Mouse (Mus musculus): Measurements from ENCODE around the gene Obp2b.
"Not testable (repeated sequence)": the region's sequence is repeated elsewhere in the genome, so short reads cannot be mapped to it uniquely, and the experiment has no call there.

Gene Obp2b

DNA sequence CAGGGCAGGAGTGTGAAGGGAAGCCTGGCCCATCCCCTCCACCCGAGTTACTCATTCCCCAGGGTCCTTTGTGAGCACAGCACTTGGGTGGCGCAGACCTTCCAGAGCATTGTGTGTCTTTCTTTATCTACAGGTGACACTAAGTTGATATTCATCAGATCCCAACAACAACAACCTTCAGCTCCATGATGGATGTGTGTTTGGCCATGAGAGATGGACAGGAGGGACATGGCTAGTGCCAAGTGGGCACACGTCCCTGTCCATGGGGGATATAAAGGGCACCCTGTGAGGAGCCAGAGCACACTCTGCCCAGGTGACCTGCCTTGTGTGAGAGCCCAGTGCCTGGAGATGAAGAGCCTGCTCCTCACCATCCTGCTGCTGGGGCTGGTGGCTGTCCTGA, at the start of gene Obp2b:
TSS of gene Obp2b (plus strand) at position 301 of the 400 bp plus-strand sequence.
- not testable (repeated sequence) for DNase-seq (ENCODE audit: low spot score)

DNA sequence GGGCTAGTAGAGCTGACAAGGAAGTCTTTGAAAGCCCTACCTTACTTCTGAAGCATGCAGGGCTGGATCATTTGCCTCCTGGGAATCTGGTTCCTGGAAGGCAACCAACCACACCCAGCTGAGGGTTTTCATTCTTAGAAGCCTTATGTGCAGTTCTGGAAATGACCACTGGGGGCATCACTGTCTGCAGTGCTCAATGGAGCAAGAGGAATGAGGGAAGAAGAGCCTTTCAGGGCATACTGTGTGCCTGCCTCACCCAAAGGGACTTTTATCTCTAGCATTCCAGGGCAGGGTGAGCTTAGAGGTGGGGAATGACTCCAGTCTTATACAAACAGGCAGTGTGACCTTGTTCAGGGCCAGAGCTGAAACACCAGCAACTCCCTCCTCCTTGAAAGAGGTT, 42.2 kb upstream of the Obp2b start:
- DNase-seq (ENCODE audit: low spot score), result peak; percentile 79

DNA sequence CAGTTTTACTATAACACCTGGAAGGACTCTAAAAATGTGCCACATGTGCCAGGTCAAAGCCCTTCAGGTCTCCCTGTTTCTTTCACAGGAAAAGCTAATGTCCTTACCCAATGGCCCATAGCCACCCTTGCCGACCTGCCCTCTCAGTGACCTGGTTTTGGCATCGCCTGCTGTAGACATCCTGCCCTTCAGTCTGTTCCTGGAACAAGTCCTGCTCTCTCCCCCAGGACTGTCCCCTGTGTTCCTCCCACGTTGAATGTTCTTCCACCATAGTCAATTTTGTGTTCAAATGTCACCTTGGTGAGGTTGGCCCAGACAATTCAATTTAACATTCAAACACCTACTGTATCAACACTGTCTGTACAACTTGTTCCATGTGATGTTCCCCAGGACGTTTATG, 39.9 kb upstream of the Obp2b start:
- no peak for DNase-seq (ENCODE audit: low spot score)

DNA sequence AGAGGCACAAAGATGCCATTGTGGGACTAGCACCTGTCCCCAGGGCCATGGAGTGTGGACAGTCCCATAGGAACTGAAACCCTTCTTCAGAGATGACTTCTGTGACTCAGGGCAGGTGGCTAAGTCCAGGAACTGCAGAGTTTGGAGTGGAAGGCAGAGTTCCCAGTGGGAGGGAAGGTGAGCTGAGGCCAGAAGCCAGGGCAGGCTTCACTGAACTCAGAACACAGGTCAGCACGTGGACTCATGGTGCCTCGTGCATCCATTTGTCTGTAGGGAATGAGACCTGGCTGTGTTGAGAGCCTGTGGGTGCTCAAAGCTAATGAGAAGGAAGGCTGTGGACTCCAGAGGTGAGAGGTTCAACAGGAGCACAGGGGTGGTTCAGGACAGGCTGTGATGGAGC, 38.1 kb upstream of the Obp2b start:
- DNase-seq (ENCODE audit: low spot score), result no peak

DNA sequence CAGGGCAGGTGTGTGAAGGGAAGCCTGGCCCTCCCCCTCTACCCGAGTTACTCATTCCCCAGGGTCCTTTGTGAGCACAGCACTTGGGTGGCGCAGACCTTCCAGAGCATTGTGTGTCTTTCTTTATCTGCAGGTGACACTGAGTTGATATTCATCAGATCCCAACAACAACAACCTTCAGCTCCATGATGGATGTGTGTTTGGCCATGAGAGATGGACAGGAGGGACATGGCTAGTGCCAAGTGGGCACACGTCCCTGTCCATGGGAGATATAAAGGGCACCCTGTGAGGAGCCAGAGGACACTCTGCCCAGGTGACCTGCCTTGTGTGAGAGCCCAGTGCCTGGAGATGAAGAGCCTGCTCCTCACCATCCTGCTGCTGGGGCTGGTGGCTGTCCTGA, 37.1 kb upstream of the Obp2b start, which contains the start of gene Obp2a:
TSS of gene Obp2a (plus strand) at position 301 of the 400 bp plus-strand sequence.
- not testable (repeated sequence) for DNase-seq (ENCODE audit: low spot score)

DNA sequence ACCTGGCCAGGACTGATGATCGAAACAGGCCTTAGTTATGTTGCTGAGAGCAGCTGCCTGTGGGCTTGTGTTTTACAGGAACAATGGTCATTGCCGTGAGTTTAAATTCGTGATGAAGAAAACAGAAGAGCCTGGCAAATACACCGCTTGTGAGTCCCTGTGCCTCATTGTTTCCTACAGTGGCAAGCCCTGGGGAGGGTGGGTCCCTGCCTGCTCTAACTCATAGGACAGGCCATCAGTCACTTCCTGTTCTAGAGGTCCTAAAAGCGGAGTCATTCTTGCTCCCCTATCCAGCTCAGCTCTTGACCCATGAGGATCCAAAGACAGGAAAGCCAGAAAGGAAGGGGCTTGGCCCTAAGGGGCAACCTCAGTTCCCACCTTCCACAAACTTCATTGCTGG, 35.8 kb upstream of the Obp2b start:
- DNase-seq (ENCODE audit: low spot score), result no peak

DNA sequence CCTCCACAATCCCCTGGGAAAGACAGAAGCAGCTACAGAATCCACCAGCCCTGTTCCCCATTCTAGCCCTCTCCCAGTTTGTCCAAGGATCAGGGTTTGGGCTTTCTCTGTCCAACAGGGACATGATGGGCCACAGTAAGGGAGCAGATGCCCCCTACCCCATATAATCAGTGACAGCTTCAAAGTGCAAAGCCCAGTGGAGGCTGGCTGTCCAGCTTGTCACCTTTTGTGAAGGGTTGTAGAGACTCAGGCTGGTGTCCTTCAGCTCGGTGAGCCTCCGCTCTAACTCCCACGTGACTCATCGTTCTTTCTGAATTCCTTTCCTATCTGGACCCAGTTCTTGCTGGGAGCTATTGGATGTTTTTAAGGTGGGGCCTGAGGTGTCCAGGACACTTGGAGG, 33.1 kb upstream of the Obp2b start:
- no peak for DNase-seq (ENCODE audit: low spot score)

DNA sequence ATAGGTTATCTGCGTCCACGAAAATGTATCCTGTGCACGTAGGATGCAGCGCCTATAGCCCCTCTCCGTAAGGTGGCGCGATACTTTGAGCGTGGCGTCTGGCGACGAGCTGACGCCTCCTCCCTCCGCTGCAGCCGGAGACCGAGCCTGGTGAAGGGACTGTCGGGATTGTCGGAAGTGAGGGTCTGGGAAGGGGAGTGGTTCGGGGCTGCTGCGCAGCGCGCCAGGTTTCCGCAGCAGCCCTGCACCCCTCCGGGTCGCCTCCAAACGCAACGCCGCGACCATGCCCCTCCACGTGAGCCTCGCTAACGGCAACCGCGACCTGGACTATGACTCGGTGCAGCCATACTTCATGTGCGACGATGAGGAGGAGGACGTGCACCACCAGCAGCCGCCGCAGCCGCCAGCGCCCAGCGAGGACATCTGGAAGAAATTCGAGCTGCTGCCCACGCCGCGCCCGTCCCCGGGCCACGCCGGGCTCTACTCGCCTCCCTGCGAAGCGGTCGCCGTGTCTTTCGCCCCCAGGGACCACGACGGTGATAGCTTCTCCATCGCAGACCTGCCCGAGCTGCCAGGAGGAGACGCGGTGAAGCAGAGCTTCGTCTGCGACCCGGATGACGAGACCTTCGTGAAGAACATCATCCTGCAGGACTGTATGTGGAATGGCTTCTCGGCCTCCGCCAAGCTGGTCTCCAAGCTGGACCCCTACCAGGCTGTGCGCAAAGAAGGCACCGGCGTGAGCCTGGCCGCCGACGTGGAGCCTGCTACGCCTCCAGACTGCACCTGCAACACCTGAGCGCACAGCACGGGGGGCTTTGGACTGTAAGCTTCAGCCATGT, 29.9 kb upstream of the Obp2b start, which contains the start of gene Bmyc:
TSS of gene Bmyc (plus strand) at position 97 of the 839 bp plus-strand sequence.
- DNase-seq (ENCODE audit: low spot score), result peak; percentile 83

DNA sequence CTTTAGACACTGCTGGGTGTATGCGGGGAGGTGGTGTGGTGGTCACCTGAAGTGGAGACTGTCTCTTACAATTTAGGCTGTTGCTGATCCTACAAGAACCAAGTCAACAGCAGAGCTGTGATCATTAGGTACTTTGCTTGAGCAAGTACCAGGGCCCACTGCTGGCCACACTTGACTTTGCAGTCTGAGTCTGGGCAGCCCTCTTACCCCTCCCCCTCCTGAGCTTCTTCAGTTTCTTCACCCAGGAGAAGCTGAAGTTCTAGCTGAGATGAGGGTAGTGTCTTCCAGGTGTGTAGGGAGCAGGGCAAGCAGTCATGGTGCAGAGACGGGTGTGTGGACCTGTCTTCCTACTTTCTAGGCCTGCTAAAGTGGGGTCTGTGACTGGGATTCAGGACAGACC, 28.7 kb upstream of the Obp2b start:
- peak; percentile 26 for DNase-seq (ENCODE audit: low spot score)

DNA sequence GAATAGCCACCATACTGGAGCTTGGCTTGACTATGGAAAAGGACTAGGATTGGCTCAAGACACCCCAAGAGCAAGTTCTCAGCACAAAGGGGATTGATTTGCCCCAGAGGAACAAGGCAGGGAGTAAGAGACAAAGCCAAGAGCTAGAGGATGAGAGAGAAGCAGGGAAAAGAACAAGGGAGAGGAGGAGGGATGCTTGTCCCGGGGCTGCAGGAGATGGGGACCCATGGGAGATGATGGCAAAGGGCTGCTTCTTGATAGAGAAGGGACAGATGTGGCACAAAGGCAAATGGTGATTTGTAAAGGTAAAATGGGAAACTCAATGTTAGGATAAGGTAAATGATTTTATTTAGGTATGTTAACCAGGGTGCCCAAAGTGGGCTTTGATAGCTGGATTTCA, 27.8 kb upstream of the Obp2b start:
- DNase-seq (ENCODE audit: low spot score), result not testable (repeated sequence)

DNA sequence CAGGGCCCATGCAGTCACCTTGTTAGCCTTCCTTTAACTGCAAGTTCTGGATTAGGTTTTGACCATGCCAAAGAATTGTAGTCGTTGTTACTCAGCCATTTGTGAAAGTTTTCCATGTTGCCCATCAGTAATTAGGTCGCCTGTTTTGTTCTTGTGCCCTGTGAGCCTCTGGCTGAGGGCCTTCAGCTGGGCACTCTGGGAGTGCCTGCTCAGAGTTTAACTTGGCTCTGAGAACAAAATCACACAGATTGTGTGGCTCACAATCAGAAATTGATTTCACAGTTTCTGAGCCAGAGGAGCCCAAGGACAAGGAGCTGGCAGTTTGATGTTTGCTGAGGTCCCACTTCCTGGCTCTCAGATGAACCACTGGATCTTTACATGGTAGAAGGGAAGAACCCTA, 27.0 kb upstream of the Obp2b start:
- DNase-seq (ENCODE audit: low spot score), result not testable (repeated sequence)

DNA sequence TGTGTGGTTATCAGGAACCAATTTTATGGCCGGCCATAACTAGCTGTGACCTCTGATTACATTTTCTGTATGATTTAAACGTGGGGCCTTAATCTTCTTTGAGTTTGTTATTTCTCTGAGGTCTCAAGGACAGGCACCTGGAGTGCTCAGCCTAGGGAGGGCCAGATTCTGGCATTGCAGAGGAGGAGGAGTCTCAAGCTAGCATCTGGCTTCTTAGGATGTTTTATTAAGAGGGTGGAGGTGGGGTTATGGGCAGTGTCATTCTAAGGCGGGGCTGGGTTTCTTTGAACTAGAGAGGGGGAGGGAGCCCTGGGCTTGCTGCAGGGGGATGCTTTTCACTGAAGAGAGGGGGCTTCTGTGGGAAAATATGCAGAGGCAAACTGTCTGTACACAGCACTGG, 25.2 kb upstream of the Obp2b start:
- DNase-seq (ENCODE audit: low spot score), result not testable (repeated sequence)

DNA sequence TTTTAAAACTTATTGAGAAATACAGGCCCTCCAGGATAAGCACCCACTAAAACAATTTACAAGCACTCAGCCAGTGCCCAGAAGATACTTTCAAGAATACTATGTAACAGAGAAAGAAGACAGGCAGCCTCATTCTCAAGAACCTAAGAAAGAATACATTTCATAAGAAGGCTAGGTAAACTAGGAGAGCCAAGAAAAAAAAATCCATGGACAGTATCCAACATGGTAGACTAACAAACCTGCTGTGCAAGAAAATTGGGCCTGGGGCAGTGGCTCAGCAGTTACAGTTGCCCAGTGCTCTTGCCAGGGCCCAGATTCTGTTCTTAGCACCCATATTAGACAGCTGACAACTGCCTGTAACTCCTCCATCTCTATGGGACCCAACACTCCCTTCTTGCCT, 19.6 kb upstream of the Obp2b start:
- DNase-seq (ENCODE audit: low spot score), result no peak

DNA sequence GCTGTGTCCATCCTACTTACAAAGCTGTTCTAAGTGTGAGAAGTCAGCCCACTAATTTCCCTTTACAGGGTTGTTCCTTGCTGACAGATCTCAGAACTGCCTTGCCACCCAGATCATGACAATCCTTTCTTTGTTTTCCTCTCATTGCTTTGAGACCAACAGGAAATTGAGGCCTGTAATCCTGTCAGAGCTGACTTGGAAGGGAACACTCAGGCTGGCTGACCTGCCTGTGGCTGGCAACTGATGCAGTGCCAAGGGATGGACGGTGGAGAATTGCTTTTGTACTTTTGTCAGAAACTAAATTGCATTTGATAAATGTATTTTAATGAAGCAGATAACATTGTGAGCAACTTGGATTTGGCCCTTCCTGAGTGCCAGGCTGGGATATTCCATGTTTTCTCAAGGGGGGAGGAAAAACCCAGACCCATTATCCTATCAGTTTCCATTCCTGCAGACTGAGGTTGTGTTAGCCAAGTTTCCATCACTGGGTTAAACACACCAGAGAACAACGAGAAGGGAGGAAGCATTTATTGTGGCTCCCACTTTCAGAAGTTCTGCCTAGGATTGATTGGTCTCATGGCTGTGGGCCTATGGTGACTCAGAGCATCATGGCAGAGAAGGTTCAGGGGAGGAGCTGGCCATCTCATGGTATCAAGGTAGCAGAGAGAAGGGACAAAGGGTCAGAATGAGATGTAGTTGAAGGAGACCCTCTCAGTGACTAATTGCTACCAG, 3.4 kb upstream of the Obp2b start:
- no peak for DNase-seq (ENCODE audit: low spot score)

DNA sequence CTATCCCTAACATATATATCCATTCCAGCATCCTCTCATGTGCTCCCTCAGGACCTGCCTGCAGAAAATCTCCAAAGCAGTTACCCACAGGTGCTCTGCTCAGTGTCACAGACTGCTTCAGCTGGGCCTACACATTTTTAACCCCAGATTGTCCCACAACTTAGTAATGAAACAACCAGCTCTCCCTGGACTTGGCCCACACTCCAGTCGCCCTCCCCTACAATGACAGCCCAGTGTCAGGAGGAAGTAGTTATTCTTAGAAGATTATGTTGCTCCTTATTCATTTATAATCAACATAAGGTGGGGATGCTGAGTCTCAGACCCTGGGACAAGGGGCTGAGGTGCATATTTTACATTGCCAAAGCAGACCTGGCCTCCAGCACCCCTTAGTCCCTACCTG, 4.9 kb downstream of the Obp2b start:
- DNase-seq (ENCODE audit: low spot score), result no peak

DNA sequence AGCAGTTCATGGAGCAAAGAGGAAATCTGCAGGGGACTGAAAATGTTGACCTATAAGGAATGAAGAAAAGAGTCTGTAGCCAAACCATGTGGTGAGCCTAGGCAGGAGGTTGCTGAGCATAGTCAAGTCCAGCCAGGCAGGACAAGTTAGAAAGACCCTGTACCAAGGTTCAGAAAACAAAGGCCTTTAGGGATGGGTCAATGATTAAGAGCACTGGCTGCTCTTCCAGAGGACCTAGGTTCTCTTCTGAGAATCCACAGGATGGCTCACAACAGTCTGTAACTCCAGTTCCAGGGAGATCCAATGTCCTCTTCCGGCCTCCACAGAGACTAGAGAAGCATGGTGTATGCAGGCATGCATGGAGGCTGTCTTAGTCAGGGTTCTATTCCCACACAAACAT, 17.4 kb downstream of the Obp2b start:
- no peak for DNase-seq (ENCODE audit: low spot score)

DNA sequence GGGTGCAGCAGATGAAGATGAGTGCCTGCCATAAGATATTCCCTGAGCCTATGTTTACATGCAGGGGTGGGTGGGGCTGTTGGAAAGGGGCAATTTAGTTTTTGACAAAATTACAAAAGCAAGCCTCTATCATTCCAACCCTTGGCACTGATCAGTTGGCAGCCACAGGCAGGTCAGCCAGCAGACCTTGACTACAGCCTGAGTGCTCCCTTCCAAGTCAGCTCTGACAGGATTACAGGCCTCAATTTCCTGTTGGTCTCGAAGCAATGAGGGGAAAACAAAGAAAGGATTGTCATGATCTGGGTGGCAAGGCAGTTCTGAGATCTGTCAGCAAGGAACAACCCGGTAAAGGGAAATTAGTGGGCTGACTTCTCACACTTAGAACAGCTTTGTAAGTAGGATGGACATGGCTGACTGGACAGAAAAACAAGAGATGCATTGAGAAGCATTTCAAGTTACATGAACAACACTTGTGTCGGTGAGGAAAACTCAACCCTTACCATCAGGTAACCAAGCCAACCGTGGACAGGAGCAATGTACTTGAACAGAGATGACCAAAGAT, 21.3 kb downstream of the Obp2b start:
- DNase-seq (ENCODE audit: low spot score), result no peak

DNA sequence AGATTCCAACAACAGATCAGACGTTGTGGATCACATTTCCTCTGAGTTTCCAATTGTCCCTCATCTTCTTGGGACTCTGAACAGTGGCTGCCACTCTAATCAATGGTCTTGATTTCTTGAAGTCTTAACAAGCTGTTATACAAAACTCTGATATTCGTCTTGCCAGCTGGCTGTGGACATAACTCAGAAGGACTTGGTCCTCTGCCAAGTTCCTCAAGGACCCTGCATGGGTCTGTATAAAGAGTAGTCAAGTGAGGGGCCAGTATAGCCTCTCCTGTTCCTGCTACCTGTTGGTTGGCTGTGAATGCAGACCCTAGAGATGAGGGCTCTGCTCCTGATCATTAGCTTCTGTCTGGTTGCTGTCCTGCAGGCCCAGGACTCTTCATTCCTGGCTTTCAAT, 28.5 kb downstream of the Obp2b start, which contains the start of gene Lcn3:
TSS of gene Lcn3 (plus strand) at position 301 of the 400 bp plus-strand sequence.
- no peak for DNase-seq (ENCODE audit: low spot score)

DNA sequence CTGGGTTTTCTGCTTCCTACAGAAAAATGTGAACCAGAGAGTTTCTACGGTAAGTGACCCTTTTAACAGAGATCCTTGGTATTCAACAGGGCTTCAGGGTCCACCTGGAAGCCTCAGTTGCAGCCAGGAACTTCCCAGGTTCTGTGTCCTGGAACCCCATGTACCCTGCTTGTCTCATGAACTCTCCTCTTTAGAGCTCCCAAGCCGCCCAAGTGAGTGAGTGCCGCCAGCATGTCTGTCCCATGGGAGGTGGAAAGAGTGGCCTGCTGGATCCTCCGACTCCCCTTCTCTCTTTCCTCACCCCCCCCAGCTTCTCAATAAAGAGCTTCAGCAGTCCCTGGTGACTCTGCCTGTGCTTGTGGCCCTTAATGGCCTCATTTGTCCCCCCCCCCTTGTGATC, 31.0 kb downstream of the Obp2b start:
- no peak for DNase-seq (ENCODE audit: low spot score)

DNA sequence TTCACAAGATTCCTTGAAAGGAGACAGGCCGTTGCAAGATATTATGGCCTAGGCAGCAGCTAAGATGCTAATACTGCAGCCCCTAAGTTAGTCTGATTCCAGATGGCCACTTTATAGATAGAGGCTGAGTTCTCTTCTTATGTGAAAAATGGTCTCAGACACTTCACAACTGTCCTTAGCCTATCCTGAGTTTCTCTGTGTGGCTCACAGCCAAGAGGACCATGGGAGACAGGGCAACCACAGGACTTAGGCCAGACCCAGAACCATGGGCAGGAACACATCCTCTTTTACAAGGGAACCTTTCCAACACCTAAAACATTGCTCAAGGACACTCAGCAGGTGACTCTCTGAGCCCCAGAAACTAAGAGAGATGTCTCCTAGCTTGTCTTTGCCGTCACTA, 36.7 kb downstream of the Obp2b start:
- DNase-seq (ENCODE audit: low spot score), result no peak

DNA sequence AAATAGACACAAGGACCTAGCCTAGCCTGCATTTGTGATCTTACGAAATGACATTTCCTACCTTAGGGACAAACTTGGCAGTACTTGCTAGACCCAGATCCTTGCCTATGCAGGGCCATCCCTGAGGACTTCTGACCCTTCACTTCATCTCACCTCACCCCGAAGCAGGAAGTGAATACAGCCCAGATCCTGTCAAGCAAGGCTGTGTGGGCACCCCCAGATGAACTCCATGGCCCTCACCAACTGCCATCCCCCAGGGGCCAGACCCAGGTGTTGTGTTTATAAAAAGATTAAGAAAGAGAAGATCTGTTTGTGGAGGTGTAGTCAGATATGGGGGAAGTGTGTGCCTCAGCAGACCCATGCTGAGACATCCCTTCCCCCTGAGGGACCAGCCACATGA, 37.8 kb downstream of the Obp2b start:
- DNase-seq (ENCODE audit: low spot score), result no peak

DNA sequence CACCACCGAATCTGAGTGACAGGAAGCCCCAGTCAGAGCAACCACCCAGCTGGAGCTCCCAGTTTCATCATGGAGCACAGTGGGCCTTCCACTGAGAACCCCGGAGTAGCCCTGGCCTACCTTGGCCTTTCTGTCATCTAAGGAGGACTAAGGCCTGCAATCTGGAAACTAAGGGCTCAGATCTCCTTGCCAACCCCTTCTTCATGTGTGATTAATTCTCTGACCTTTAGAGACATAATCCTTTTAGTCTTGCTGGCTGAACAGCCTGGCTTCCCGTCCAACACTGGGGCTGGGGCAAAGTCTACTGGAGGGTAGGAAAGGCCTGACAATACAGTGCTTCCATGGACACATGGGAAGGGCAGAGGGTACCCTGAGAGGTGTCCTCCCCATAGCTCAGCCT, 39.2 kb downstream of the Obp2b start:
- DNase-seq (ENCODE audit: low spot score), result no peak

DNA sequence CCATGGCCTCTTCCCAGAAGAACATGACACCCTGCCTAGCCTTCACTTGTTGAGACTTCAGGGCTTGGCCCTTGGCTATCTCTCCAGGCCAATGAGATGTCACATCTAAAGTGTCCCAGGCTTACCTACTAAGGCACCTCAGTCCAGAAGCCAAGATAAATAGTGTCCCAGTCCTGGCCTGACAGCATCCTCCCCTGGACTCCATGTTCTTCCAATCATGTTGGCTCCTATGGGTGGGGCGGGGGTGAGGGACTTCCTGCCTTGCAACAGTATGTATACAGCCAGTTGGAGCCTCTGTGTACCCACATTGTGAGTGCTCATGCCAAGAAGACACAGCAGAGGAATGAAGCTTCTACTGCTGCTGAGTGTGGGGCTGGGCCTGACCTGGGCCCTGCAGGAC, 39.9 kb downstream of the Obp2b start, which contains the start of gene Lcn11:
TSS of gene Lcn11 (plus strand) at position 301 of the 400 bp plus-strand sequence.
- no peak for DNase-seq (ENCODE audit: low spot score)

All from urinary bladder, postnatal 14 days (tissue).